Mouse (Mus musculus) megakaryocyte, embryonic 14.5 days (primary cell): ENCODE measurements at regions not wholly inside any gene's neighbourhood (a gene's known extent, or its start where the extent isn't known, plus 50 kb on each side); places are given as distances from the start of the nearest gene placed in this dataset.

Source experiments
- FLI1 ChIP-seq: IDR thresholded peaks from 2 replicates; pipeline ENCODE4 v1.6.1; 2012; ENCODE audit warnings: low read length, inconsistent platforms, mixed read lengths
- GATA1 ChIP-seq: IDR thresholded peaks from 3 replicates; pipeline ENCODE4 v1.6.1; 2012; ENCODE audit warnings: mixed read lengths, low read length, inconsistent platforms, borderline replicate concordance

DNA sequence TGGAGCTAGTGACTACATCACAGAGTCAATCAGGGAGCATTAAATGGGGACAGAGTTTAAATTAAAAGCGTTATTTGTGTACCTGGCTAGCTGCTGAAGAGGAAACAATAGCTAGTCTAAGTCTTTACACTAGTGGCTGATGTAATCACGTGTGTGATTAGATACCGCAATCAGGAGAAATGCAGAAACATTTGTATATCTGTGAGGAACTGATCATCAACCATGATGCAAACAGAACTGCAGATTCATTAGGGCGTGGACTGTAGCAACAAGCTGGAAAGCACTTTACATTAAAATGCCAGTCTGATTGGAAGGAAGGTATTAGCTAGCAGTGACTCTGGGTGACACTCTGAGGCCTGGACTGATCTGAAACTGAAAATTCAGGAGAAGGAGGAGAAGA lies 308.8 kb upstream of the Mctp2 start:
- no peak for TF ChIP-seq GATA1
- TF ChIP-seq FLI1: no peak
